Mouse (Mus musculus): ENCODE results near the gene Gm28510. TPM values are rescaled to one million over a fixed set of nuclear protein-coding genes. Genes with fewer than 3 reads are reported as not detected.
"Not testable (repeated sequence)": the region's sequence is repeated elsewhere in the genome, so short reads cannot be mapped to it uniquely, and the experiment has no call there.

The Gm28510 gene
- polyA plus RNA-seq (2012; fragmentation: generic; extraction: Trizol), result not detected

DNA sequence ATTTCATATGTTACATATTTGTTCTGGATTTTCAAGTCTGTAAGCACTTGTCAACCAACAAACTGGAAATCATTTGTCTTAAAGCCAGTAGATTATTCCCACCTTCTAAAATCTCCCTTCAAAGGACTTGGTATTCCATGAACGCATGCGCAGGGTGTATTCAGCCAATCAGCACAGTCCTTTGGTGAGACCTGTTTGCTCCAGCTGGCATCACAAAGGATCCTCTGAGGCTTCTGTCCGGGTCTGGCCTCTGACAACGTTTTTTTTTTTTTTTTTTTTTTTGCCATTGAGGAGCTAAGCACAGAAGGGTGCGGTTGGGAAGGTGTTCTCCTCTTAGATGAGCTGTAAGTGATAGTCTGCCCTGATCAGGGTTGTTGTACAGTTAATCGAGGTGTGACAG lies at the start of gene Gm28510:
Gene Gm28510, plus strand, starts transcription at position 301 of the 400 bp plus-strand sequence.
- not testable (repeated sequence) for H3K4me2 ChIP-seq (ENCODE audit: low read depth); H3ac ChIP-seq (ENCODE audit: control insufficient read depth, insufficient read length); H3K27me3 ChIP-seq (ENCODE audit: control insufficient read depth, insufficient read depth, insufficient read length); H3K79me2 ChIP-seq (ENCODE audit: control insufficient read depth, insufficient read depth); H3K36me3 ChIP-seq (ENCODE audit: control insufficient read depth, insufficient read depth); H3K4me3 ChIP-seq

Other genes starting within 250 kb of the Gm28510 start
- not detected for gene Gm20834, start 88.1 kb upstream of the Gm28510 start, polyA plus RNA-seq (2012; fragmentation: generic; extraction: Trizol)
- not detected for gene Gm20737, start 123.3 kb downstream of the Gm28510 start, polyA plus RNA-seq (2012; fragmentation: generic; extraction: Trizol)
- not detected for gene Gm21775, start 140.7 kb downstream of the Gm28510 start, polyA plus RNA-seq (2012; fragmentation: generic; extraction: Trizol)
- not detected for gene Gm21900, start 203.6 kb downstream of the Gm28510 start, polyA plus RNA-seq (2012; fragmentation: generic; extraction: Trizol)